Mouse (Mus musculus): Measurements from ENCODE around the gene Wnt16. TPM values are rescaled to one million over a fixed set of nuclear protein-coding genes. Genes with fewer than 3 reads are reported as not detected.
A peak's percentile ranks its signal among the peaks of the same experiment; 100 is the strongest.
"Not testable (repeated sequence)": the region's sequence is repeated elsewhere in the genome, so short reads cannot be mapped to it uniquely, and the experiment has no call there.

The Wnt16 gene
- 0.41 TPM in 1 of 2 replicates, not detected in the other for polyA plus RNA-seq (2015; fragmentation: Nextera tagmentation; extraction: Ambion mirVana)

DNA sequence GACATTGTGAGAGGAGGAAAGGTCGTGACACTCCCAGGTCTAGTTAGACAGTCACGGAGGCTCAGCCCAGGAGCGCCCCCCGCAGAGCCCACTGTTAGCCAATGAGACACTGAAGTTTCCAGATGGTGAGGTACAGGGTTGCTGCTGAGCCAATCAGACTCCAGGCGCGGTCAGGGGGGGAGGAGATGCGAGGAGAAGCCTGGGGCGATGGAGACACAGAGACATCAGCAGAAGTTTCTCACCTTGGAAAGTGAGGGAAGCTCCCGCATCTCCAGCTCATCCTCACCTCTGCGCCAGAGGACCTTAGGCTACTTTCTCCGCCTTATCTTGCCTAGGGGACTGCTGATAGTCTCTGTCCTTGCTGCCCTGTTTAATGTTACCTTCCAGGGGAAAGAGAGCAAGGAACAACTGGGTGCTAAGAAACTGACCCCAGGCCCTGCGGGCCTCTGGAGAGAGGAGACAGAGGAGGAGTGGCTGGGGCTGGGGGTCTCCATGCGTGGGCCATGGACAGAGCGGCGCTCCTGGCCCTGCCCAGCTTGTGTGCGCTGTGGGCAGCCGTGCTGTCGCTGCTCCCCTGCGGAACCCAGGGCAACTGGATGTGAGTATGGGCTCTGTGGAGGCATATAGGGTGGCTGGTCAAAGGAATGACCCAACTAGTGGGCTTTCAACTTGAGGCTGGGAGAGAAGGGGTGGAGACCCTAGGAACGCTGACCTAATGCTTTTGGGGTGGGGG is at the start of gene Wnt16:
Wnt16 (plus strand) TSS at position 224 of the 733 bp plus-strand sequence.
- Histone ChIP-seq H3K9me3 (no peaks in the 10 kb centered on the region), H3K9ac (replicated peaks) (peak within 1 kb of the TSS; percentile 60), H3K4me2 (replicated peaks) (peak within 1 kb of the TSS; percentile 94), H3K4me3 (replicated peaks) (peak within 1 kb of the TSS; percentile 47), H3K36me3 (no peaks in the 10 kb centered on the region), H3K27me3 (peaks cover 56% of the 10 kb centered on the region), H3K4me1 (replicated peaks) (peaks cover 22% of the 10 kb centered on the region), H3K27ac (no peak within 1 kb of the TSS)
- peak; percentile 85 for ATAC-seq
- 2% methylated on average over 20 of the region's 20 CpGs for WGBS

DNA sequence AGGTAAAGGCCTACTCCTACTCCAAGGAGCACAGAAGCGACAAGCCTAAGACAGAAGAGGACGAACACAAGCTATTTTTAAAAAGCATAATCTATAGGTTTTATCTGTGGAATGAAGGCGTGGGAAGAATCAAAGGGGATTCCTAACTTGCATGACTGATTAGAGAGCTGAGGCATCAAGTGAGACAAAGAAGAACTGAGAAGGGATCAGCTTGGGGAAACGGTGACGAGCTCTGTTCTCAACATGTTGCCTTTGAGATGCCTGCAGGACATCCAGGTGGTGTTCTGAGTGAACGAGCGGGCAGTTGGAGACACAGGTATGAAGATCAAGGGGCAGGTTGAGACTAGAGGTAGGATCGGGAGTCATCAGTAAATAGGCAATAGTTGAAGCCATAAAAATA is 44.7 kb upstream of the Wnt16 start:
- WGBS = 56% methylated on average over 8 of the region's 8 CpGs
- Histone ChIP-seq H3K36me3 (no peaks in the 10 kb centered on the region), H3K4me3 (replicated peaks) (no peak overlapping the region), H3K27me3 (no peaks in the 10 kb centered on the region), H3K27ac (no peak overlapping the region), H3K9me3 (no peaks in the 10 kb centered on the region), H3K4me2 (replicated peaks) (no peak overlapping the region), H3K4me1 (replicated peaks) (no peaks in the 10 kb centered on the region), H3K9ac (replicated peaks) (no peak overlapping the region)
- no peak for ATAC-seq

DNA sequence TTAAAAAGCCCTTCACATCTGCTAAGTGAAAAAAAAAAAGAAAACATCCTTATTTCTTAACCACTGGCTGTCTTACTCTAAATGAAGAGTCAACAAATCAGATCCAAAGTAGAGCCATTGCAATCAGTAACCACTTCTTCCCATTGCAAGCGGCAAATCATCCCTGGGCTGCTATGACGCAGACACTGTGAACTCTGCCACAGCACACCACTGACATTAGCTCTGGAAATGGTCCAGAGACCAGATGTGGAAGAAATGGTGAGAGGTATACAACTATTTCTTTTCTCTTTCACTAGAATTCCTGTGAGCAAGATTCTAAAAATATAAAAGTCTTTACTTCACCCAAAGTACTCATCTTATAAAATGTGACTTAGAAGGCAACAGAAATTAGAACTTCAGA is 41.3 kb upstream of the Wnt16 start:
- Histone ChIP-seq H3K4me2 (replicated peaks) (no peak overlapping the region), H3K9ac (replicated peaks) (no peak overlapping the region), H3K36me3 (no peaks in the 10 kb centered on the region), H3K9me3 (no peaks in the 10 kb centered on the region), H3K4me3 (replicated peaks) (no peak overlapping the region), H3K27me3 (no peaks in the 10 kb centered on the region), H3K4me1 (replicated peaks) (no peaks in the 10 kb centered on the region), H3K27ac (no peak overlapping the region)
- WGBS = 97% methylated on average over 2 of the region's 2 CpGs
- no peak for ATAC-seq

DNA sequence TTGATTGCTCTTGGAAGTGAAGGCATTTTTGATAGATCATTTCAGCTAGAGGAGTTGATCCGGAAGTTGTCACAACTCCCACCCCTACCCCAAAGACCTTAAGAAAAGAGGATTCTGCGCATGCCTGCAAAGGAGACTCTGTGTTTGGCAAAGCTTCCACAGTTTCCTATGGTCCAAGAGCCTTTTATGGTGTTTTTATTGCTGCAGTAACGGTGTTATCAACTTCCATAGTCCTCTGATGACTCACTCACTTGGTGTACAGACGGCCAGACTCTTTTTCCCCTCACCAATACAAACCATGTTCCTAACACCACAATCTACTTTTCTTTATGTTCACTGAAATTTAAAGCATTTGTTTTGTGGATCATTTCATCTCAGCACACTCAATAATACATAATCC is 29.2 kb upstream of the Wnt16 start:
- Histone ChIP-seq H3K4me1 (replicated peaks) (no peaks in the 10 kb centered on the region), H3K27ac (no peak overlapping the region), H3K9me3 (no peaks in the 10 kb centered on the region), H3K4me3 (replicated peaks) (no peak overlapping the region), H3K9ac (replicated peaks) (no peak overlapping the region), H3K27me3 (no peaks in the 10 kb centered on the region), H3K4me2 (replicated peaks) (no peak overlapping the region), H3K36me3 (no peaks in the 10 kb centered on the region)
- no peak for ATAC-seq
- WGBS = 93% methylated on average over 4 of the region's 4 CpGs

DNA sequence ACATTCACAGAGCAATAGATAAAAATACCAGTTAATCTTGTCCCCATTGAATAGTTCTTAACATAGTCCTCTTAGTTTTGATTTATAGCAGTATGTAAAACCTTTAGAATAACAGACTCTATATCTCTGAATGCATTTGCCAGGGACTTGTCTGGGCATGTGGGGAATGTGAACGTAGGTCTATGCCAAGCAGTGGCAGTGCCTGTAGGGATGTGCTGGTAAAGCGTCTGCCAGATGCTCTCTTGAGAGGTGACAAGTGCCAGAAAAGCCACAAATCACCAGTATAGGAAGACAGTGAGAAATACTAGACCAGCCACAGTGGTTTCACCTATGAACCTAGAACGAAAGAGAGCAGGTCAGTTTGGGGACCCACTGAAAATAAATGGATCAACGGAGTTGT is 25.5 kb upstream of the Wnt16 start:
- Histone ChIP-seq H3K4me1 (replicated peaks) (no peaks in the 10 kb centered on the region), H3K9ac (replicated peaks) (no peak overlapping the region), H3K4me3 (replicated peaks) (no peak overlapping the region), H3K27ac (no peak overlapping the region), H3K36me3 (no peaks in the 10 kb centered on the region), H3K27me3 (no peaks in the 10 kb centered on the region), H3K9me3 (no peaks in the 10 kb centered on the region), H3K4me2 (replicated peaks) (no peak overlapping the region)
- ATAC-seq = no peak
- WGBS = 84% methylated on average over 4 of the region's 4 CpGs

DNA sequence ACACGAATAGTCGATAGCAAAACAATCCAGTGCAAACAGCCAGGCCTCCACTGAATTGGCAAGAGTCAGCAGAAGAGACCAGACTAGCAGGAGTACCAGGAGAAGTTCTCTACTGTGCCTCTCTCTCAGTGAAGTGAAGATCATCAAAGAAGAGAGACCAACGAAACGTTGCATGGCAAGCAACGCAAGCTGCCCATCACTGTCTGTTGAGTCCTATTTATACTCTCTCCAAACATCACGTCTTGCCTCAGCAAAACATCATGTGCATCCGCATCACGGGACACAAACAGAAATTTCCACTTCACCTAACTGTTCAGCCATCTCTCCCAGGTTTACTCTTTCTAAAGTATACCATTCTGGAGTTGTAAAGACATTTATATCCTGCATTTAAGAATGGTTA is 23.9 kb upstream of the Wnt16 start:
- 91% methylated on average over 8 of the region's 8 CpGs for WGBS
- not testable (repeated sequence) for ATAC-seq, H3K27me3 ChIP-seq

DNA sequence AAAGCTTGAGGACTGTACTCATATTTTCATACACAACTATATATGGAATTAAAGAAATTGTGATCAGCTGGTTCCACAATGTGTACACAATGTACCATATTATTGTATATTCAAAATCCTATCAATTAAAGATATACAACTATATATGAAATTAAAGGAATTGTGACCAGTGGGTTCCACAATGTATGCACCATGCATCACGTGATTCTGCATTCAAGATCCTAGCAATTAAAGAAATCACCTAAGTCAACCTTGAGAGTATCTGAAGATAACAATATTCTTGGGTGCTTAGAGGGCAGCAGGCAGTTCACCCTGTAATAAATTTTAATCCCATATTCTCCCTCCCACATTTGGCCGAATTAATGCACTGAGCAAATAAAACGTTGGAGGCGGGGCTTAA is 22.0 kb upstream of the Wnt16 start:
- 85% methylated on average over 4 of the region's 4 CpGs for WGBS
- ATAC-seq = no peak
- Histone ChIP-seq H3K4me3 (replicated peaks) (no peak overlapping the region), H3K4me2 (replicated peaks) (no peak overlapping the region), H3K4me1 (replicated peaks) (no peaks in the 10 kb centered on the region), H3K9me3 (no peaks in the 10 kb centered on the region), H3K27ac (no peak overlapping the region), H3K9ac (replicated peaks) (no peak overlapping the region), H3K27me3 (no peaks in the 10 kb centered on the region), H3K36me3 (no peaks in the 10 kb centered on the region)

More for the DNA sequence above, 23.9 kb upstream of the Wnt16 start:
- H3K36me3 ChIP-seq; H3K4me1 ChIP-seq (replicated peaks); H3K9ac ChIP-seq (replicated peaks); H3K9me3 ChIP-seq; H3K27ac ChIP-seq; H3K4me2 ChIP-seq (replicated peaks); H3K4me3 ChIP-seq (replicated peaks): not testable (repeated sequence)

DNA sequence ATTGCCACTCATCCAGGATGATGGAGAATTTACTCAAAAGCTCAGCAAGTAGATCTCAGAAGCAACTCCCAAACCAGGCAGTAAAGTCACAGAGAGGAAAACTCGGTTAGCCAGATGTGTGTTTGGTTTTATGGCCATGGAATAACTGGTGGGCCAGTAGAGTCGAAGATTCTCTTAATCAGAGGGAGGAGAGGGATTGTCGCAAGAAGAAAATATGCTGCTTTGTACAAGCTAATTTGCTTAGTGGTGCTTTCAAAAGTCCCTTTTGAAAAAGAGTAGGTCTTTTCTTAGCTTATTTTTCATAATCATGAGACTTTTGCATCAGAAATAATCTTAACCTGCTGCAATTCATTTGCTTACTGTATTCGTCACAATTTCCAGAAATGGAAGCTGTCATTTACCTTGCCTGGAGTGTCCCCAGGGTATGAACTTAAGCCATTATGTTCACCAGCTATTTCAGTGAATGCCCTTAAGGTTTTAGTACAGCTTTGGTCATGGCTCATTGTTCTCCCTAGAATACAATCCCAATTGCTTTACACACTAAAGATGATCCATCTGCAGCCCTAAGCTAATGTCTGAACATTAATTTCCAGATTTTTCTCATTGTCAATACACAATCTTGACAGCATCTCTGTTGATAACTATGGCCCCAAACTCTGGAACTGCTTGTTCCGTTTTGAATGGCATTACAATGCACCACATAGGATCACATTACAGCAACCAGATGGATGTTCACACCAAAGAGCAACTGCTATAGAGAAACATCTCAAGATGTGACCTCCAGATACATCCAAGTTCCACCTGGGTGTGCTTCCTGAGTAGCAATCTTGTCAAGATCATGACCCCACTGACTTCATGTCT is 20.0 kb upstream of the Wnt16 start:
- Histone ChIP-seq H3K9ac (replicated peaks) (no peak overlapping the region), H3K36me3 (no peaks in the 10 kb centered on the region), H3K9me3 (no peaks in the 10 kb centered on the region), H3K4me3 (replicated peaks) (no peak overlapping the region), H3K27me3 (no peaks in the 10 kb centered on the region), H3K27ac (no peak overlapping the region), H3K4me1 (replicated peaks) (no peaks in the 10 kb centered on the region), H3K4me2 (replicated peaks) (no peak overlapping the region)
- no peak for ATAC-seq
- 83% methylated on average over 5 of the region's 5 CpGs for WGBS

DNA sequence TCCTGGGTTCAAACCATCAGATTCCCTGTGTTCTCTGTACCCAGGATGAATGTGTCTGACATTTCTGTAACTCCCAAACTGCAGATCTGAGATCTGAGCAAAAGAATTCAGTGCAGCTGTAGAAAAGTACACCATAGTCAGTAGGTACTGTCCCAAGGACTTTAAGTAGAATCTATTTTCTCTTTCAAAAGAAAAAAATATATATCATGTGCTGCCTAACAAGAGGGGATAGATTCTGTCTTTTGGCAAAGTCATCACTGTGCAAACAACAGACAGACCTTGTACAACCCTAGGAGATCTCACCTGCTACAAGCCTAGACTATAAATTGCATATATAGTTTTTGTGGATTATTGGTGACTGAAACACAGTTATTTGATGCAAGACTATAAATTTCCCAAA is 19.4 kb upstream of the Wnt16 start:
- Histone ChIP-seq H3K9ac (replicated peaks) (no peak overlapping the region), H3K4me3 (replicated peaks) (no peak overlapping the region), H3K9me3 (no peaks in the 10 kb centered on the region), H3K27ac (no peak overlapping the region), H3K36me3 (no peaks in the 10 kb centered on the region), H3K4me2 (replicated peaks) (no peak overlapping the region), H3K4me1 (replicated peaks) (no peaks in the 10 kb centered on the region), H3K27me3 (no peaks in the 10 kb centered on the region)
- no peak for ATAC-seq

DNA sequence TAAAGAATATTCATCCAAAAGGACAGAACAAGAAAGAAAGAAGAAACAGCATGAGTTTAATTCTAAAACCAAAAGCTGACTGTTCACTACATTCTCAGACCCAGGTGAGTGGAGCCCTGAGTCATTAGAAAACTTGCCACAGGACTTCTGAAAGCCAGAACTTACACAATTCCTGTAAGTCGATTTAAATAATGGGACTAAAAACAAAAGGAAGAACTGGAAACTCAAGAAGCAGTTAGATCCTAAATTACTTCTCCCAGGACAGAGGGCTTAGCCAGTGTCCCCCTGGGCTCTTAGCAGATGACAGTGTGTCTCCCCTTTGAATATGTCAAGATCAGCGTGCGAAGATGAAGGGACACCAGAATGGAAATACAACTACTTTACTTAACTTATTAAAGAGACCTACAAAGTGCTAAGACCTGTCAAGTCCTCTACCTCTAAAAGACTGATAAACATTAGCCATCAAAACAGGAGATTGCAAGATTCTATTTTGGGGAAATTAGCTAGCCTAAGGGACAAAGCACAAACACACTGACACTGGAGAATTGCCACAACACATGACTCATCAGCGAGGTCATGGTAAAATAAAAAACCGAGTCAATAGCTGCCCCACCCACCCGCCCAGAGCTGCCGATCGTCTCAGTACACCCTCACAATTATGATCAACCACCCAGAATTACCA is 18.0 kb upstream of the Wnt16 start:
- no peaks in the 10 kb centered on the region for H3K4me1 ChIP-seq (replicated peaks)
- H3K36me3 ChIP-seq = no peaks in the 10 kb centered on the region
- H3K9me3 ChIP-seq = no peaks in the 10 kb centered on the region
- no peaks in the 10 kb centered on the region for H3K27me3 ChIP-seq
- H3K27ac ChIP-seq = no peak overlapping the region
- 82% methylated on average over 8 of the region's 8 CpGs for WGBS
- no peak for ATAC-seq
- H3K4me2 ChIP-seq (replicated peaks) = no peak overlapping the region
- no peak overlapping the region for H3K4me3 ChIP-seq (replicated peaks)
- no peak overlapping the region for H3K9ac ChIP-seq (replicated peaks)

DNA sequence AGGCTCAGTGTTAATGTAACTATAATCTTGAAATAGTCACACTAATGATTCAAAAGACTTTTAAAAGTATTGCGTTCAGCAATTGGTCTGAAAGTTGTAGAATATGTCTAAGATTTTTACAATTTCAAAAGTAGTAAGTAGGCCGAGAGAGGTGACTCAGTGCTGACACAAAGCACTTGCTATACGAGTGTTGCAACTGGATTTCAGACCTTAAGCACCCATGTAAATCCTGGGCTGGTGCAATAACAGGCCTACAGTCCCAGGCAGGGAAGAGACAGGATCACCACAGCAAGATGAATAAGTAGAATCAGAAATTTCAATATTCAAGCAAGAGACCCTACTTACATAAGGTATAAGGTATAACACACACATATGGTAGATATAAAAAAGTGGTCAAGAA is 10.1 kb upstream of the Wnt16 start:
- no peak overlapping the region for H3K4me3 ChIP-seq (replicated peaks)
- no peak for ATAC-seq
- H3K27me3 ChIP-seq = no peaks in the 10 kb centered on the region
- H3K9ac ChIP-seq (replicated peaks) = no peak overlapping the region
- no peak overlapping the region for H3K27ac ChIP-seq
- no peaks in the 10 kb centered on the region for H3K4me1 ChIP-seq (replicated peaks)
- no peak overlapping the region for H3K4me2 ChIP-seq (replicated peaks)
- WGBS = 85% methylated on average over 3 of the region's 3 CpGs
- H3K36me3 ChIP-seq = no peaks in the 10 kb centered on the region
- no peaks in the 10 kb centered on the region for H3K9me3 ChIP-seq

DNA sequence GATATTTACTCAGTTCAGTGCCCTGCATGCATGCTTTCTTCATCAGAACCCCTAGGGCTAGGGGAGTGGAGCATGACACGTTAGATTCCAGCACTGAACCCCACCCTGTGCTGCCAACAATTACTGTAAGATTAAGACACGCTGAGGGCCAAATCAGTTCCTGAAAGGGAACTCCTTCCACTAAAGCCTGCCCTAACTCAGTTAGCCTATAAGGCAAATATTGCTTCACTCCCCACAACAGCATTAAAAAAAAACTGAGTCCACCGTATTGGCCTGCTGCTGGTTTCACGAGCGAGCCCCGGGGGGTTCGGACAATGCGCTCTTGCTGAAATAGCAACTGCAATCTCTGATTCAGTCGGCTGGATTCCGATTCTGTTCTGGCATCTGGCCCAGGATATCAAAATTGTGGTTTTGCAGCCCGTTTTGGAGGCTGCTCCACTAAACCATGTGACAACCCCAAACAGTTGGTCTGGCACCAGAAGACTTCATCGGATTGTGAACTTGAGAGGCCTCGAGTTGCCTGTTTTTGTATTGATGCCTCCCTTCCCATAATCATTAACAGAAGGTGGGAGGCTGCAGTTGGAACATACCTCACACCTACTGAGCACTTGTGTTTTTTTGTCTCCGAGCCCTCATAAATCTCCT is 7.7 kb upstream of the Wnt16 start:
- no peak for ATAC-seq
- Histone ChIP-seq H3K4me2 (replicated peaks) (no peak overlapping the region), H3K27ac (no peak overlapping the region), H3K4me3 (replicated peaks) (no peak overlapping the region), H3K4me1 (replicated peaks) (no peaks in the 10 kb centered on the region), H3K9me3 (no peaks in the 10 kb centered on the region), H3K36me3 (no peaks in the 10 kb centered on the region), H3K9ac (replicated peaks) (no peak overlapping the region), H3K27me3 (no peaks in the 10 kb centered on the region)
- WGBS = 68% methylated on average over 14 of the region's 14 CpGs

Measured in midbrain, embryonic 13.5 days (tissue).